Mouse (Mus musculus): ENCODE data around the gene Hdac9. TPM values are rescaled to one million over a fixed set of nuclear protein-coding genes. Genes with fewer than 3 reads are reported as not detected.

Hdac9 gene
- polyA plus RNA-seq, 1 experiment from 2014 or later = 10.1 TPM

DNA sequence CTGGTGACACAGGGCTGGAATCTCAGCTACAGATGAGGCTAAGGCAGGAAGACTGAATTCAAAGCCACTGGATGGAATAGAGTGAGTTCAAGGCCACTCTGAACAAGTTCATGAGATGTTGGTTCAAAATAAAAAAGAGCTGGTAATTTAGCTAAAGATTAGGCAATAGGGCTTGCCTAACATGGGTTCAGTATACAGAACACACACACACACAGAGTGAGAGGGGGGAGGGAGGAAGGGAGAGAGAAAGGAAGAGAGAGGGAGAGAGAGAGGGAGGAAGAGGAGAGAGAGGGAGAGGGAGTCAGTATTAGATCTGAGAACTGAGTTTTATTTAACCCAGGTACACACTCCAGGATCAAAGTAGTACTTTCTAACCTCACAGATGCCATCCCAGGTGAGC, 115.1 kb downstream of the Hdac9 start:
- H3K4me1 ChIP-seq (replicated peaks) = no peaks in the 10 kb centered on the region
- no peaks in the 10 kb centered on the region for H3K36me3 ChIP-seq
- no peaks in the 10 kb centered on the region for H3K9me3 ChIP-seq
- H3K27me3 ChIP-seq (ENCODE audit: insufficient read depth, poor library complexity, severe bottlenecking) = no peaks in the 10 kb centered on the region
- no peak overlapping the region for H3K27ac ChIP-seq
- no peak for DNase-seq (ENCODE audit: low spot score)
- H3K4me3 ChIP-seq = no peak overlapping the region

DNA sequence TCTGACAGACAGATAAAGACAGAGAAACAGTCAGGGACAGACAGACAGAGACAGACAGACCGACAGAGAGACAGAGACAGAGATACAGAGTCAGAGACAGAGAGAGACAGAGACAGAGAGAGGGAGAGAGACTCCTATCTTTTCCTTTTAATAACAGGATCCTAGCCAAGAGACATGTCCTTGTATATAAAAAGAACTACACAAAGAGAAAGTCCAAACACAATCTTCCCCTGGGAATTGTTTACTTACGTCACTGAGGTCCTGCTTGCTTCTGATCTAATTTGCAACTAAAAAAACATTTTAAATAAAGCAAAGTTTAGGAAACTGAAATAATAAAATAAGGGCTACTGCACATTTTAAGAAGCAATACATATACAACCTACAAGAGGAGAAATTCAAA, 119.5 kb downstream of the Hdac9 start:
- H3K4me3 ChIP-seq = no peak overlapping the region
- no peaks in the 10 kb centered on the region for H3K4me1 ChIP-seq (replicated peaks)
- H3K27me3 ChIP-seq (ENCODE audit: insufficient read depth, poor library complexity, severe bottlenecking) = no peaks in the 10 kb centered on the region
- H3K27ac ChIP-seq = no peak overlapping the region
- no peaks in the 10 kb centered on the region for H3K36me3 ChIP-seq
- no peak for DNase-seq (ENCODE audit: low spot score)
- 77% methylated on average over 2 of the region's 2 CpGs for WGBS
- no peaks in the 10 kb centered on the region for H3K9me3 ChIP-seq

DNA sequence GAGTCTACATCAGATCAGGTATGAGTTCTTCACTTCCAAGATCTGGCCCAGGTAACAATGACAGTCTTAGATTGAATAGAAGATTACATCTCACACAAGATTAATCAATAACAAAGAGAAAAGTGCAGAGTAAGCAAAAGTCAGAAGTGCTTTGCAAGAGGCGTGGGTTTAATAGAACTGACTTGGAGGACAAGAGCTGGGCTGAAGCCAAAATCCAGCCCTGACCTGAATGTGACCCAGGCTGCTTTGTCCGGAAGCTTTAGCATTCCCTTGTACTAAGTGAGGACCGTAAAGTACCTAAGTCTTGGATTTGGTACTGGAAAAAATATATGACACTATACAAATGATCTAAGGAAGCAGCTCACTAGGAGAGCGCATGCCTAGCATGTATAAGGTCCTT, 121.4 kb downstream of the Hdac9 start:
- WGBS = 82% methylated on average over 4 of the region's 4 CpGs
- Histone ChIP-seq H3K4me1 (replicated peaks) (no peaks in the 10 kb centered on the region), H3K9me3 (no peaks in the 10 kb centered on the region), H3K27me3 (ENCODE audit: insufficient read depth, poor library complexity, severe bottlenecking) (no peaks in the 10 kb centered on the region), H3K4me3 (no peak overlapping the region), H3K36me3 (no peaks in the 10 kb centered on the region), H3K27ac (no peak overlapping the region)
- DNase-seq (ENCODE audit: low spot score) = no peak

DNA sequence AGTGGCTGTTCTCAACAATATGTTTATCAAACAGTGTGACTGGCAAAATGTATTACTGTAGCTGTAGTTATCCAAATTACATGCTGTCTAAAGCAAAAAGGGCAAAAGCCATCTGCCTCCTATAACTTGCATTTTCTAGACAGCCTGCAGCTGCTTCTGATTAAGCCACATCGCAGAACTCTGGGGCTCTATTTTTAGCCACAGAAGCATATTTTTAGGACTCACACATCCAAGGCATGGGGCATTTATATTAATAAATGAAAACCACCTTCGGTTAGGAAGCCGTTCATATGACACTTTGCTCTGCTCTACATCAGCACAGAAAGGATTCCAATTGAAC, 124.8 kb downstream of the Hdac9 start:
- Histone ChIP-seq H3K27ac (no peak overlapping the region), H3K4me1 (replicated peaks) (no peaks in the 10 kb centered on the region), H3K4me3 (no peak overlapping the region), H3K27me3 (ENCODE audit: insufficient read depth, poor library complexity, severe bottlenecking) (no peaks in the 10 kb centered on the region), H3K9me3 (no peaks in the 10 kb centered on the region), H3K36me3 (no peaks in the 10 kb centered on the region)
- WGBS = 67% methylated on average over 3 of the region's 3 CpGs
- DNase-seq (ENCODE audit: low spot score) = no peak

DNA sequence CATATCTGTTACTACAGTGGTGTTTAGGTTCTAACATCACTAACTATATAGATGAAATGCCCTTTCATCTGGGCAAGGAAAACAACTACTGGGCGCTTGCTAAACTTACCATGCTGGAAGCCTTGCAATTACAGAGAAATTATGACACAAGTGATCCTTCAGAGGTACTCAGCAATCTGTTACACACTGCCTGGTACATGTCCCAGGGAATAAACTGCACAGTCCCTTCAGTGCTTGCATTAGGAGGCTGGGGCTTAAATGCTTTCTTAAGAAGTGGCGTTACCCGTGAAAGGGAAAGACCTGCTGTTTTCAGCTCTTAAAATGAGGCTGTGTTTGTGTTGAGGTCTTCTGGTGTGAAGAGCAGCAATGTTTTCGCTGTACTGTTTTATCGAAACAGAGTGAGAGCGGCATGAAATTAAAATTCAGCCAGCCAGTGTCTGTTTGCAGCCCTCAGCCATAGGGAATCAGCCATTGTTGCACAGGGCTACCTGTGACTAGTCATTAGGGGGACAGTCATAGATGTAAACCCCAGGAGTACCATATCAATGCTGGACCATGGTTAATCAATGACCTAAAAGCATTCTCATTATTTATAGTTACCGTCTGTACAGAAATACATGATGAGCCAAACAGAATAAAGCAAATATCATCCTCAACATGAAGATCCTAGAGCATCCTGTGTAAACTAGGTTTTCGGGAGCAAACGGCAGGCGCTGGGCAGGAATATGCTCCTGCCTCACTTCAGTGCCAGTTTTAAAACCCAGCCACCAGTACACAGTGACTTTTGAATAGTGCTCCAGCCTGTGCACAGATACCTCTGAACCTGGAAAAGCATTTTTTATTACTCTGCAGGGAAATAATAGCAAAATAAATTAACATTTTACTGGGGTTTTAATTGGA, 125.4 kb downstream of the Hdac9 start:
- Histone ChIP-seq H3K4me3 (no peak overlapping the region), H3K27ac (no peak overlapping the region), H3K9me3 (no peaks in the 10 kb centered on the region), H3K27me3 (ENCODE audit: insufficient read depth, poor library complexity, severe bottlenecking) (no peaks in the 10 kb centered on the region), H3K4me1 (replicated peaks) (no peaks in the 10 kb centered on the region), H3K36me3 (no peaks in the 10 kb centered on the region)
- no peak for DNase-seq (ENCODE audit: low spot score)
- 87% methylated on average over 10 of the region's 10 CpGs for WGBS

DNA sequence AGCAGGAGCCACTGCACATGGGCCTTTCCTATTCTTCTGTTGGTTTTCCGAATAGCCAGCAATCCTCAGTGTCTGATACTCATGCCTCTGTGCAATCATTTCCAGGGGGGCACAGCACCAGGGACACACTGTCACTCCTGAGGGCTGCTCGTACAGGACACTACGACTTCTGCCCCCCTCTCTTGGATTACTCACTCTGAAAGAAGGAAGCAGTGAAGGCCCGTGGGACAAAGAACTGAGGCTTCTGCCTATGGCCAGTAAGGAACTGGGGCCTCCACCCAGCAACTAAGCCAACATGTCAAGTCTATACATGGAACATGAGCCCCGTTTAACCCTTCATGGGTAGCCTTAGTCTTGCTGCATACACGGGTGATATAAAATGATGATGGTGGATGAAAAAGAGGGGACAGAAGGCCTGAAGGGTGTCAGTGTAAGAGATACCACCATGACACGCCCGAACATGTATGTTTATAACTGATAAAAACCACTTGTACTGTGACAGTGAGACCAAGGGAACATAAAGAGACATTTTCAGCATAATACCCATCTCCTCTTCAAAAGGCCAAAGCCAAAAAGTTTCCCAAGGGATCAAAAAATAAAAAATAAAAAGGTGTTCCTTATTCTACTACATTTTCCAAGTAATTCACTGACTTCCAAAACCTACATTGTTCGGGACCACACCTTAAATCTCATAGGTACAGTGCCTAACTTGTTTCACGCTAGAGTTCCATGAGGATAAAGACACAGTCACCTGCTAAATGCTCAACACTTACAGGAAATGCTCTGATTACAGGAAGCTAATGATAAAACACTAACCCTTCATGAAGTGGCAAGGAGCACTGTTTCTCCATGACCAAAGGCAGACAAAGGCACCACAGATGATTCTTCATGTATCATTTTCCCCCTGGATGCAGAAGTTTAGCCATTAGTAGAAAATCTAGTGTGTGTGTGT, 127.6 kb downstream of the Hdac9 start:
- no peaks in the 10 kb centered on the region for H3K4me1 ChIP-seq (replicated peaks)
- 84% methylated on average over 10 of the region's 10 CpGs for WGBS
- no peak overlapping the region for H3K27ac ChIP-seq
- no peak for DNase-seq (ENCODE audit: low spot score)
- H3K4me3 ChIP-seq = no peak overlapping the region
- no peaks in the 10 kb centered on the region for H3K36me3 ChIP-seq
- H3K27me3 ChIP-seq (ENCODE audit: insufficient read depth, poor library complexity, severe bottlenecking) = no peaks in the 10 kb centered on the region
- H3K9me3 ChIP-seq = no peaks in the 10 kb centered on the region

DNA sequence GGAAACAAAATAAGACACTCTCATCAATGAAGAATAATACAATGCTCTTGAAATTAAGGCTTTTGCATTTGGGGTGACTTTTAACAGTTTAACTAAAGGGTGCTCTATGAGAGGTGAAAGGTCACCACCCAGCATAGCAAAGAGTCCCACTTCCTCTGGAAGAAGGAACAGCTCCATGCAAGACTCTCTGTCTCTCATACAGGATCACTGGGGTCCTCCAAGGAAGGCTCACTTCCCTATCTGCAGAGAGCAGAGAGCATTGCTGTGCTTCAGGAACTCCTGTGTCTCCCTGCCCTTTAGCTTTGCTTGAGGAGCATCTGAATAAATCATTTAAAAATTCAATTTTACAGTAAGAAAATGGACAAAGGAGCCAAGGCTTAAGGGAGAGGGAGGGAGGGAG, 129.5 kb downstream of the Hdac9 start:
- no peaks in the 10 kb centered on the region for H3K9me3 ChIP-seq
- no peak overlapping the region for H3K4me3 ChIP-seq
- H3K4me1 ChIP-seq (replicated peaks) = no peaks in the 10 kb centered on the region
- no peak for DNase-seq (ENCODE audit: low spot score)
- H3K36me3 ChIP-seq = no peaks in the 10 kb centered on the region
- H3K27me3 ChIP-seq (ENCODE audit: insufficient read depth, poor library complexity, severe bottlenecking) = no peaks in the 10 kb centered on the region
- no peak overlapping the region for H3K27ac ChIP-seq

DNA sequence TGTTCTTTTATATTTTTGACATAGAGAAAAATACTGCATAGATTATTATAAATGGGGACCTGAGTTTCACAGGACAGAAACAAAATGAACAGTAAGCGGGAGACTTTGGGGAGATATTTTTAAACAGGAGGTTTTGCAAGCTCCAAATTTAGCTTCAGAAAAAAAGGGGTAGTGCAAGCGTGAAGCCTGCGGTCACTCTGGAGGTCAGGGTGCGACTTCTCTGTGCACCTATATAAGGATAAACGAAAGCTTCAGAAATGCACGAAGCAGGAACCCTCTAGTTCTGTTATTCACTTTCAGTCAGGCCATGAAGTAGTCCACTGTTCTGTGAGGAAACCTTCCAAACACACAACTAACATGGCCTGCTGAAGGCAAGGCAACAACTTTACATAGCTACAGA, 133.3 kb downstream of the Hdac9 start:
- no peak for DNase-seq (ENCODE audit: low spot score)
- WGBS = 91% methylated on average over 6 of the region's 6 CpGs

DNA sequence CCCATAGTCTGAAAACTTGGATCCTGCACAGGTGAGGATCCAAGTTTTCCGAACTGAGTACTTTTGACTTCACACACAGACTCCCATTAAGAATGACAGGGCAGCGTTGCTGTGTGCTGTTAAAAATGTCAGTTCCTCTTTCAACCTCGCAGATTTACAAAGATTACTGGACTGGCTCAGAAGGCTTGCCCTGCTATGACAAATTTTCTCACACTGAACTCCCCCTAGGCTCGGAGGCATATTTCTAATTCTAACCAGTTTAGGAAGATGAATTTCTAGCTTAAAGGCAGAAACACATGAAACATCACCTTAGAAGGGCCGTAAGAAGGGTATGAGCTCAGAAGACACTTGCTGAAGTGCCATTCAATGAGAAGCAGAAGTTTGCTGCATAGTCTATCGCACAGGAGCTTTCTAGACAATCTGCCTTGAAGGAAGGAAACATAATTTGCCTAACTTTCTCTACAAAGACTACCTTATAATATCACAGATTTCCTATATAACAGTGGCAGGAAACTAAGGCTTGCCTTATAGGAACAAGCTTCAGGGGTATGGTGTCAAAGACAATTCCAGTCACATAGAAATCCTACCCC, 137.4 kb downstream of the Hdac9 start:
- no peak for DNase-seq (ENCODE audit: low spot score)
- H3K27ac ChIP-seq = no peak overlapping the region
- H3K4me1 ChIP-seq (replicated peaks) = 0 out of 2 replicates have a peak, but pooled peaks cover 6% of the 10 kb centered on the region
- 89% methylated on average over 6 of the region's 6 CpGs for WGBS
- H3K36me3 ChIP-seq = no peaks in the 10 kb centered on the region
- H3K27me3 ChIP-seq (ENCODE audit: insufficient read depth, poor library complexity, severe bottlenecking) = no peaks in the 10 kb centered on the region
- no peaks in the 10 kb centered on the region for H3K9me3 ChIP-seq
- H3K4me3 ChIP-seq = no peak overlapping the region

More for the DNA sequence above, 133.3 kb downstream of the Hdac9 start:
- Histone ChIP-seq H3K36me3 (no peaks in the 10 kb centered on the region), H3K4me1 (replicated peaks) (no peaks in the 10 kb centered on the region), H3K4me3 (no peak overlapping the region), H3K27me3 (ENCODE audit: insufficient read depth, poor library complexity, severe bottlenecking) (no peaks in the 10 kb centered on the region), H3K27ac (no peak overlapping the region), H3K9me3 (no peaks in the 10 kb centered on the region)

DNA sequence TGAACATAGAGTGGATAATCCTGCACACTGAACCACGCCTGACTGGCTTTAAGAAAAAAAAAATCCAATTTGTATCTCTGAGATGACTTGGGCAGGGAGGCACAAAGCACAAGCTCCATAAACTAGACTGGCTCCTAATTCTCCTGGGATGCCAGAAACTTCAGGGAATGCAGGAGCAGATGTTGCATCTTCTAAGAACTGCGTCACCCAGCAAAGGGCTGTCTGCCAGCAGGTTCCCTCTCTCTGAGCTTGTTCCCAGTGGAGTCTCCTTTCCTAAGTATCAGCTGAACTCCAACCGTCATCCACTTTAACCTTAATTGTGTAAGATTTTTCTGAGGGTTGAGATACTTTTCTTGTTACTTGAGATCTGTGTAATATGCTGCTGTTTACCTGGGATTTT, 140.7 kb downstream of the Hdac9 start:
- Histone ChIP-seq H3K4me3 (no peak overlapping the region), H3K27me3 (ENCODE audit: insufficient read depth, poor library complexity, severe bottlenecking) (no peaks in the 10 kb centered on the region), H3K27ac (no peak overlapping the region), H3K4me1 (replicated peaks) (0 out of 2 replicates have a peak, but pooled peaks cover 6% of the 10 kb centered on the region), H3K36me3 (no peaks in the 10 kb centered on the region), H3K9me3 (no peaks in the 10 kb centered on the region)
- no peak for DNase-seq (ENCODE audit: low spot score)
- 63% methylated on average over 3 of the region's 3 CpGs for WGBS

DNA sequence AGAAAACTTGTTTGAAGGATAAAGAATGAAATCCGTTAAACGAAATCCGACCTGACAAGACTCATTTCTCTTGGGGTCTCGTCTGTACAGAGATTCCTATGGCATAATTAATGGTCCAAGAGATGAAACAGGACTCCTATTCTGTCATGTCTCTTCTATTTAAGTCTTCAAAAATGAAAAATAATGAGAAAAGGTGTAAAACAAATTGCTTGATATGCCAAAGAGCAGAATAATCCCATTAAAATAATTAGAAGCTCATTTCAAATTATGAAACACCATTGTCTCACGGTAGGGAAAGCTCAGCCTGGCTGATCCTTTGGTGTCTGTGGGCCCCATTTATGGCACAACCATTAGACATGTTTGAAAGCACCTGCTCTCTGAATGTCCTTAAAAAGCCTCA, 142.8 kb downstream of the Hdac9 start:
- Histone ChIP-seq H3K36me3 (no peaks in the 10 kb centered on the region), H3K27ac (no peak overlapping the region), H3K27me3 (ENCODE audit: insufficient read depth, poor library complexity, severe bottlenecking) (no peaks in the 10 kb centered on the region), H3K4me3 (no peak overlapping the region), H3K9me3 (no peaks in the 10 kb centered on the region), H3K4me1 (replicated peaks) (0 out of 2 replicates have a peak, but pooled peaks cover 6% of the 10 kb centered on the region)
- WGBS = 79% methylated on average over 5 of the region's 5 CpGs
- no peak for DNase-seq (ENCODE audit: low spot score)

DNA sequence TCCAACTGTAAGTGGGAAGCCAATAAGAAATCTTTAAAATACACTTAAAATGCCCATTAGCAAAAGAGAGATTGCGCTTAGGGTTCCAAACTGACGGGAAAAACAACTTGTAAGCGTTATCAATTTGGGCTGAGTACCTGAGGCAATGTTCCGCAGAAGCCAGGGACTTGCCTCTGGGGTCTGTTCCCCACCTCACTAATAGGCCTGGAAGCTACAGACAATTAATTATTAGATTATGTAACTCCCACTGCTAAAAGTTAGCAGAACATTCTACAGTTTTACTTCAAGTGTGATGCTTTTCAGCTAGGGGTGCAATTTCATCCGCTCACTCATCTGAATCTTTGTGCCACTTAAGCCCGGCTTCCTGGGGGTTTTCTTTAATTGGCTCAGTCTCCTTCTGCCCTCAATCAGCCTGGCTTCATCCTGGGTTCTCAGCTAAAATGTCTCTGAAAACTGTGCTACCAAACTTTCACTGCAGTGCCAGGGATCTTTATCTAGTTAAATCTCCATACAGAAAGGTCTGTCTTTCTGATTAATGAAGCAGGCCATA, 149.6 kb downstream of the Hdac9 start:
- Histone ChIP-seq H3K4me1 (replicated peaks) (no peaks in the 10 kb centered on the region), H3K27me3 (ENCODE audit: insufficient read depth, poor library complexity, severe bottlenecking) (no peaks in the 10 kb centered on the region), H3K36me3 (no peaks in the 10 kb centered on the region), H3K4me3 (no peak overlapping the region), H3K9me3 (no peaks in the 10 kb centered on the region), H3K27ac (no peak overlapping the region)
- DNase-seq (ENCODE audit: low spot score) = no peak
- WGBS = 84% methylated on average over 6 of the region's 6 CpGs

All from hindbrain, embryonic 10.5 days (tissue).